Mouse (Mus musculus) heart, embryonic 13.5 days (tissue): ENCODE measurements around the gene Trabd2b. TPM values are rescaled to one million over a fixed set of nuclear protein-coding genes. Genes with fewer than 3 reads are reported as not detected.

ENCODE experiments used
- ATAC-seq: fragments of 200-750 bp; cut with Nextera tagmentation; 2 replicates; pipeline ENCODE4 v1.8.0; 2017; ENCODE audit warnings: moderate TSS enrichment; ENCODE audit not compliant: insufficient number of reproducible peaks, low FRiP score, low TSS enrichment; ENCODE audit errors: extremely low read depth
- H3K27ac ChIP-seq: fragments of 300-500 bp; sonication (generic); replicated peaks from 2 replicates; pipeline ENCODE4 v1.5.1; 2015; ENCODE audit warnings: moderate library complexity, mild to moderate bottlenecking, inconsistent platforms
- H3K27me3 ChIP-seq: fragments of 300-500 bp; sonication (generic); replicated peaks from 2 replicates; pipeline ENCODE4 v1.6.1; 2015; ENCODE audit warnings: mild to moderate bottlenecking, inconsistent platforms
- H3K36me3 ChIP-seq: fragments of 300-500 bp; sonication (generic); 2 replicates; pipeline ENCODE4 v1.6.1; 2015; ENCODE audit warnings: mild to moderate bottlenecking, inconsistent platforms
- H3K4me1 ChIP-seq: fragments of 300-500 bp; sonication (generic); 2 replicates; pipeline ENCODE4 v1.6.1; 2015; ENCODE audit warnings: inconsistent platforms
- H3K4me2 ChIP-seq: fragments of 300-500 bp; sonication (generic); 2 replicates; pipeline ENCODE4 v1.6.1; 2015; ENCODE audit warnings: inconsistent platforms, mild to moderate bottlenecking, moderate library complexity
- H3K4me3 ChIP-seq: fragments of 300-500 bp; sonication (generic); 2 replicates; pipeline ENCODE4 v1.5.1; 2015; ENCODE audit warnings: moderate library complexity, mild to moderate bottlenecking, inconsistent platforms
- H3K9ac ChIP-seq: fragments of 300-500 bp; sonication (generic); 2 replicates; pipeline ENCODE4 v1.6.1; 2015; ENCODE audit warnings: inconsistent platforms, mild to moderate bottlenecking, moderate library complexity
- H3K9me3 ChIP-seq: fragments of 300-500 bp; sonication (generic); 2 replicates; pipeline ENCODE4 v1.6.1; 2016; ENCODE audit warnings: inconsistent platforms
- WGBS: fragments of 180-500 bp; shearing (Covaris S2); methylation state at CpG from one replicate; pipeline ENCODE4 v1.1.7; 2015; ENCODE audit warnings: mixed read lengths; 5-methylcytosine and 5-hydroxymethylcytosine counted together
- polyA plus RNA-seq: library from polyadenylated mRNA; unstranded; fragments of >200 nt; fragmentation: Nextera tagmentation; extraction: Ambion mirVana; gene quantifications from 2 replicates; pipeline ENCODE4 v1.2.1, GENCODE M21; 2015

Gene Trabd2b
- polyA plus RNA-seq, 1 experiment from 2014 or later = 1.7 TPM

DNA sequence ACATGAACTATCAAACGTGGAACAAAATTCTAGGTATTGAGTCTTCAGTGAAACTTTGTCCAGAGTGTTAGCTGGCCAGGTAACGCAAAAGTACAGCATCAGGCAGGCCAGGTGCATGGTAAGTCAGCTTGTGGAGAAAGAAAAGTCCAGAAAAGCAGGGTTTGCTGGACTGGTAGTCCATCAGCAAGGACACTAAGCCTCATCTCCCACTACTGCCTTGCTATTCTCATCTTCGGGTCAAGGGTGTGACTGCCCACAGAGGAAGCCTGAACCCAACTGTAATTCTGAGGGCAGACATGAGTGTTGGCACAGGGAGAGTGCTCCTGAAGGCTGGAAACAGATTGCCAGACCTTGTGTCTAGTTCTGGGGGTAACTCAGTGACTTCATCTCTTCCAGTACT, 111.5 kb downstream of the Trabd2b start:
- Histone ChIP-seq H3K9me3 (no peaks in the 10 kb centered on the region), H3K9ac (no peak overlapping the region), H3K36me3 (no peaks in the 10 kb centered on the region), H3K4me2 (no peak overlapping the region), H3K27ac (no peak overlapping the region), H3K4me3 (no peak overlapping the region), H3K27me3 (peaks cover 41% of the 10 kb centered on the region), H3K4me1 (peaks cover 24% of the 10 kb centered on the region)
- 67% methylated on average over 3 of the region's 3 CpGs for WGBS
- ATAC-seq = no peak

DNA sequence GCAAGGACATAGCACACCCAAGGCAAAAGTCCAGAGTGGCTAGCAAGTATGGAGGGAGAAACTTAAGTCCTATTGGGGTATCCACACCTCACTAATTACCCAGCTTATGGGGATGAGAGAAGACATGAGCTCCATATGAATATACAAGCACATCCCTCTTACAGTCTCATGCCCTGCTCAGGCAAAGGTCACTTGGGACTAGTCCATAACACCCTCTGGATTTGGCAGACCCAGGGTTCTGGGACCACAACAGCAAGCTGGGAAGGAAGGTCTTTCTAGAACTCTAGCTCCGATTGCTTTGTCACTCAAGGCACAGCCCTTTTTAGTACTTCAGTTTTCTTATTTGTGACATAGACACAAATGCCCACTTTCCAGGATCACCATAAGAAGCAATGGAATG, 112.0 kb downstream of the Trabd2b start:
- H3K4me2 ChIP-seq = no peak overlapping the region
- peaks cover 41% of the 10 kb centered on the region; the same call in 1 of the 2 replicates for H3K27me3 ChIP-seq
- H3K36me3 ChIP-seq = no peaks in the 10 kb centered on the region
- no peak overlapping the region for H3K9ac ChIP-seq
- H3K9me3 ChIP-seq = no peaks in the 10 kb centered on the region
- H3K4me3 ChIP-seq = no peak overlapping the region
- ATAC-seq = no peak
- 76% methylated on average over 1 of the region's 1 CpGs for WGBS
- no peak overlapping the region for H3K27ac ChIP-seq
- H3K4me1 ChIP-seq = peaks cover 24% of the 10 kb centered on the region

DNA sequence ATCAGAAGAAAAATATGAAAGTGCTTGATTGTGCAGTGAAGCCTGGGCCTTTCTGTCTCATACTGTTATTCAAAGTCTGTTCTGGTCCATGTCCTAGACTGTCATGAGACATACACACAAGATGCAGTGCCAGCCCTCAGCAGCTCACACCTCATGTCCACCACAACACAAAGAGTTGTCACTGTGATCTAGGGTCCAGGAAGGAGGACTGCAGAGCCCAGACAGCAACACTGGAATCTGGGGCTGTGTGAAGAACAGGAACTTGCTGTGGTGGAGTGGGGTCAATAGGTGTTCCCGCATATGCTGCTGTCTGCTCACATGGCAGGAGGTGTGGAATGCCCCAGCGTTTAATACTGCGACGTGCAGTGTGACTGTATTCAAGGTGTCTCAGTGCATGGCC, 112.8 kb downstream of the Trabd2b start:
- peaks cover 24% of the 10 kb centered on the region for H3K4me1 ChIP-seq
- no peak for ATAC-seq
- H3K4me3 ChIP-seq = no peak overlapping the region
- WGBS = 72% methylated on average over 4 of the region's 4 CpGs
- H3K4me2 ChIP-seq = no peak overlapping the region
- no peaks in the 10 kb centered on the region for H3K9me3 ChIP-seq
- H3K36me3 ChIP-seq = no peaks in the 10 kb centered on the region
- peaks cover 39% of the 10 kb centered on the region; the same call in 1 of the 2 replicates for H3K27me3 ChIP-seq
- H3K27ac ChIP-seq = no peak overlapping the region
- H3K9ac ChIP-seq = no peak overlapping the region

DNA sequence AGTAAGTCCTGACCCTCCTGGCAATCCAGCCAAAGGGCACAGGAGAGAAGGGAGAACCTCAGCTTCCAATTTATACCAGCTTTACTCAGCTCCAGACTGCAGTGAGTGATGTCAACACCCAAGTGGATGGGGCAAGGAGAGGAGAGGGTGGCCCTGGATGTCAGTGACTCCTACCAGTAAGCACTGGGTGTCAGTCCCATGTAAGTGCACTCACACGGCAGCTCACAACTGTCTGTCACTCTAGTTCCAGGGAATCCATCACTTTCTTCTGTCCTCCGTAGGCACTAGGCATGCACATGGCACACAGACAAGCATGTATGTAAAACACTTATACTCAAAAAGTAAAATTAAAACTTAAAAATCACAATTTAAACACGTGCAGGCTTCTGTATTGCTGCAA, 113.4 kb downstream of the Trabd2b start:
- Histone ChIP-seq H3K27ac (no peak overlapping the region), H3K4me2 (no peak overlapping the region), H3K27me3 (peaks cover 40% of the 10 kb centered on the region; the same call in 1 of the 2 replicates), H3K9me3 (no peaks in the 10 kb centered on the region), H3K4me1 (peaks cover 21% of the 10 kb centered on the region), H3K9ac (no peak overlapping the region), H3K4me3 (no peak overlapping the region), H3K36me3 (no peaks in the 10 kb centered on the region)
- 69% methylated on average over 3 of the region's 3 CpGs for whole genome bisulfite sequencing
- no peak for ATAC-seq

DNA sequence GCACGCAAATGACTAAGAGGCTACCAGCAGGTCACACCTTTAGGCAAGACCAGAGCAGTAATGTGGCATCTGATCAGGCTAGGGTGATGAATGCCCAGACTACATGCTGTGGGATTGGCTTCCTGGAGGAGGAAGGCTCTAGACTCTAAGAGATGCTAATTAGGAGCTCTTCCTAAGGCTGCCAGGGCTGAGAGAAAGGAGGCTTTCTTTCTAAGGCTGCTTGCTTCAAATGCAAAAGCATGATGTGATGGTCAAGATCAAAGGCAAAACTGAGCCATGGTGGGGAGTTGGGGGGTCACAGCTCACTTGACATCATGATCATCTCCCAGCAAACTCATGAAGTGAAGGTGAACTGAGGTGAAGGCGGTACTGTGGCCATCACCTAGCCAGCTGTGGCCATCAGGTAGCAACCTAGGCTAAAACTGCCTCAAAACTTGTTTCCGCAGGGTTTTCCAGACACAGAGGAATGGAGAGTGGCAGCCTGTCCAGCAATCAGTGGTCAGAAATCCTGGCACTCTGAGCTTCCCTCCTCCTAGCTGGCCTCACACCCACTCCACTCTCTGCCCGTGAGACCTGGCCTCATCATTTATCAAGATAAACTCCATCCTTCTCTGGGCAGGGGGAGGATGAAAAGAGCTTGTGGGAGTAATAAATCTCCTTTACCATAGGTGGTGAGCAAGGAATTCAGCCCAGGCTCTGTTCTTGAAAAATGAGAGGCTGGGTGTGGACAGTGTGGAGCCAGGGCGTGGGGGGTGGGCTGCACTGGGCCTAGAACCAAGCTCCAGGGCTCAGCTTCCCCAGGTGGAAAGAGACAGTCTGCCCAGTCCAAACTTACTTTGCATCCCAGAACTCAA, 117.0 kb downstream of the Trabd2b start:
- Histone ChIP-seq H3K4me1 (no peaks in the 10 kb centered on the region), H3K27ac (no peak overlapping the region), H3K4me2 (no peak overlapping the region), H3K27me3 (peaks cover 35% of the 10 kb centered on the region; the same call in 1 of the 2 replicates), H3K36me3 (no peaks in the 10 kb centered on the region), H3K4me3 (no peak overlapping the region), H3K9ac (no peak overlapping the region), H3K9me3 (no peaks in the 10 kb centered on the region)
- WGBS = 66% methylated on average over 5 of the region's 5 CpGs
- ATAC-seq = no peak

DNA sequence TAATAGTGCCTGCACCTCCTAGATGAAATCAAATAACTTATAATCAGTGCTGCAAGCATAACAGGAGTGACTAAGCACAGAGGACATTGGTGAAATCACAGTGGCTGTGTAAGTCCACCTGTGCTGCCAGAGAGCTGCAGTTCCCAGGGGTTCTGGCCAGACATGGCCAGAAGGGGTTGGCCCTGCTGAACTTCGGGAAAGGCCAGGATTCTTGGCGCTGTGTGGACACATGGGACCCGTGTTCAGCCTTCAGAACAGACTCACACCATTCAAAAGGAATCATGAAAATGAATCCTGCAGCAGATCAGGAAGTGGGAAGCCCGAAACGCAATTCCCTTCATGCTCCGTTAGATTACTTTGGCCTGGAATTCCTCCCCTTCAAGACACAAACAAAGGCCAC, 125.1 kb downstream of the Trabd2b start:
- Histone ChIP-seq H3K4me3 (no peak overlapping the region), H3K9me3 (no peaks in the 10 kb centered on the region), H3K4me2 (no peak overlapping the region), H3K27me3 (peaks cover 15% of the 10 kb centered on the region; the same call in 1 of the 2 replicates), H3K9ac (no peak overlapping the region), H3K4me1 (peaks cover 10% of the 10 kb centered on the region), H3K36me3 (no peaks in the 10 kb centered on the region), H3K27ac (no peak overlapping the region)
- WGBS = 68% methylated on average over 6 of the region's 6 CpGs
- ATAC-seq = no peak

DNA sequence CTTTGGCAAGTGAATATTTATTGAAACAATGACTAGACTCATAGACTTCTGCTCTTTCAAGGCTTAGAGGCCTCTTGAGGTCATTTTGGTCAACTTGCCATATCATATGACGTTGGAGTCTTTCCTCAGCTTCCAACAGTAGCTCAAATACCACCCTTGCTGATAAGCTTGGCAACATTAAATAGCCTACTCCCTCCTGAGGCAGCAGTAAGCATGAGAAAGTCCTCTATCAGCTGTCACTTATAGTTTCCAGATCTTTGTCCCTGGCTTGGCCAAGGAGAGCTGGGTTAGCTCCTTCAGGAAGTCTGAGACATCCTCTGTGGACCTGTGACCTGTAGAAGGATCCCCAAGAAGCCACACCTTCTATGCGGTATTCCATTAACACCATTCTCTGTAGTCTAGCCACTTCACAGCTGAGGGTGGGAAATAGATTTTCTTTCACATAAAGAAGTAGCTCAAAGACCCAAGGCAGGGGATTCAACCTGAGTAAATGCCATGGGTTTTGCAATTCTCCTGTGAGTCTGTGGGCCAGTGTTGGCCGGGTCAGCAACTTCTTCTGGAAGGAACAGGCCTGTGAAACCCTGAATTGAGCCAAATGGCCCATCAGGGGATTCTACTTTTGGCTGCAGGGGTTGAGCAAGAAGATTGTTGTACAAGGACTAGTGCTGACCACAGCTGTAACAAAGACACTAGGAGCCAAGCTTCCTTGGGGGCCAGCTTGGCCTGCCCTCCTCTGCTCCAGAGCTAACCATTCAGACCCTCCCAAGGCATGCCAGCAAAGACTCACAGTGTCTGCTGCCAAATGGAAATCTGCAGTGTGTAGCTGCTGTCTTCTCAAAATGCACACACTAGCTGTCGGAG, 127.6 kb downstream of the Trabd2b start:
- ATAC-seq = no peak

DNA sequence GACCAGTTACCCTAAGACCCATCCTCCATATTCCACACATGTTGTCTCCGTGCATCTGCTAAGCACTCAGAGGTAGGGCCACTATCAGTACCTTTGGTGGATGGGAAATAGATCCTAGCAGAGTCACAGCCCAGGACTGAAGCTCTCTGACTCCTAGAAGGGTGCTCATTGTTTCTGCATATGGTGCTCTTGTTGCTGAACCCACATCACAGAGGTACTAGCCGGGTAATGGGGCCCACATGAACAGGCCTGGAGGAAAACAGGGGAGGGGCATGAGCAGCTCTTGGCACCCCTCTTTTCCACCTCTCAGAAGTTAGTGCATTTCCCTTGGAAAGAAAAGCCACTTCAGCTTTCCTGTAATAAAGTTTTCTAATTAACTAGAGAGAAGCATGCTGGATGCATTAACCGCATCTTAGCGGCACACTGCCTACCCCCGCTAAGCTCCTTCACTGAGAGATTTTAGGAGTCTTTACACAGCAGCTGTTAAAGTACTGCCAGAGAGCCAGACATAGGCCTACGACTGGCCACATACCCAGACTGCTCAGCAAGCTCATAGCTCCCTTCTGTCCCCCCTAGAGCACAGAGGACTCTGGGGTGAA, 131.0 kb downstream of the Trabd2b start:
- no peaks in the 10 kb centered on the region for H3K9me3 ChIP-seq
- 77% methylated on average over 6 of the region's 6 CpGs for WGBS
- no peak for ATAC-seq

More for the DNA sequence above, 127.6 kb downstream of the Trabd2b start:
- Histone ChIP-seq H3K27ac (peak overlapping the region; percentile 28; the same call in 1 of the 2 replicates), H3K9ac (no peak overlapping the region), H3K9me3 (no peaks in the 10 kb centered on the region), H3K27me3 (peaks cover 15% of the 10 kb centered on the region; the same call in 1 of the 2 replicates), H3K4me2 (no peak overlapping the region), H3K4me1 (peaks cover 10% of the 10 kb centered on the region), H3K4me3 (no peak overlapping the region), H3K36me3 (no peaks in the 10 kb centered on the region)
- 59% methylated on average over 4 of the region's 4 CpGs for WGBS

DNA sequence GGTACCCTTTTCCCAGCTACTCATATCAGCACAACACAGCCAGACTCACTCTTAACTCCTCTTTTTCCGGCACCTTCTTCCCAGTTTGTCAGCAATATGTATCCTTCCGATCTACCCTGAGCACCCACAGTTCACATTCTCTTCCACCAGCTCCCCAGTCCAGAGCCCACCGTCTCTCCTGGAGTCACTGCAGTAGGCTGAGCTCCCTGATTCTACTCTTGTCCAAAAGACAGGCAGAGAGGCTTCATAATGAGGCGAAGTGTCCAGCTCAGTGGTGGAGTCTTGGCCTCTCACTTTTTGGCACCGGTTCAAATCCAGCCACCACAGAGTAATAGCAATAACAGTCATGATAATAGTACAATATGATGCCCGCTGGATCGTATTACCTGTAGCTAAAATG, 133.5 kb downstream of the Trabd2b start:
- H3K9me3 ChIP-seq = no peaks in the 10 kb centered on the region
- peaks cover 19% of the 10 kb centered on the region; the same call in 1 of the 2 replicates for H3K27me3 ChIP-seq
- no peak overlapping the region for H3K4me3 ChIP-seq
- no peak for ATAC-seq
- H3K36me3 ChIP-seq = no peaks in the 10 kb centered on the region
- WGBS = 88% methylated on average over 7 of the region's 7 CpGs
- no peaks in the 10 kb centered on the region; the same call in 1 of the 2 replicates for H3K4me1 ChIP-seq
- H3K4me2 ChIP-seq = no peak overlapping the region
- H3K27ac ChIP-seq = no peak overlapping the region
- H3K9ac ChIP-seq = no peak overlapping the region

More for the DNA sequence above, 131.0 kb downstream of the Trabd2b start:
- peaks cover 11% of the 10 kb centered on the region; the same call in 1 of the 2 replicates for H3K27me3 ChIP-seq
- no peak overlapping the region for H3K27ac ChIP-seq
- H3K36me3 ChIP-seq = no peaks in the 10 kb centered on the region
- H3K4me2 ChIP-seq = no peak overlapping the region
- no peak overlapping the region for H3K9ac ChIP-seq
- no peak overlapping the region for H3K4me3 ChIP-seq
- H3K4me1 ChIP-seq = peaks cover 10% of the 10 kb centered on the region

DNA sequence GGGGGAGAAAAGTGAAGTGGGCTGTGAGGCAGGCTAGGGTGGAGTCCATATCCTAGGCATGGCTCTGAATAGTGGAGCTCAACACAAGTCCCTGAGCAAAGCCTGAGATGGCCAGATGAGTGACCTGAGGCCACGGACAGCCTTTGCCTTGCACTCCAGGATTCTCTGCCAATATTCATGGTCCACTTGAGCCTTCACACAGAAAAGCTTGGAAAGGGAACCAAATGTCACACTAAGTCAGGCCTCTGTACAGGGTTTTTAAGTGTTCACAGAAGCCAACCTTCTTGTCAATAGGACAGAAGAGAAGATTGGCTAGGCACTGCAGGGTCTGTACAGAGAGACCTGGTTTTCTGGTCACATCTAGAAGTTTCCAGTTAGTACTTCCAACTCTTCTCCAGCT, 134.7 kb downstream of the Trabd2b start:
- Histone ChIP-seq H3K36me3 (no peaks in the 10 kb centered on the region), H3K27ac (no peak overlapping the region), H3K4me3 (no peak overlapping the region), H3K9me3 (no peaks in the 10 kb centered on the region), H3K9ac (no peak overlapping the region), H3K27me3 (peaks cover 13% of the 10 kb centered on the region; the same call in 1 of the 2 replicates), H3K4me2 (no peak overlapping the region), H3K4me1 (no peaks in the 10 kb centered on the region; the same call in 1 of the 2 replicates)
- ATAC-seq = no peak
- WGBS = 64% methylated on average over 1 of the region's 1 CpGs

DNA sequence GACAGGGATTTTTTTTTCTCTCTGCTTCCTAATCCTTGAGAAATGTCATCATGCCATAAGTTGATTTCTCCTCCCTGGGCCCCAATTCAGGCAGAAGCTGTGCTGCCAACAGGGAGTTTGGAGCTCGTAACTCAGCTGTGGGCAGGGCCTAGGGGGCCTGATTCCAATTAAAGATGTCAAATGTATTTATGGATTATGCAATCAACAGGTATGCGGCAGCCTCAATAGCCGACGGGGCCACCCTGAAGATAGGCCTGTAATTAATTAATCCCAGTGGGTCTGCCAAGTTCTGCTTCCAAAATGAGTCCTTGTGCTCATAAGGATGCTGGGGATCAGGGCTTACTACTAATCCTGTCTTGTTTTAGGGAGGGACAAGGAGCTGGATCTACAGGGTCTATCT, 135.6 kb downstream of the Trabd2b start:
- Histone ChIP-seq H3K9ac (no peak overlapping the region), H3K4me1 (no peaks in the 10 kb centered on the region; the same call in 1 of the 2 replicates), H3K4me2 (no peak overlapping the region), H3K9me3 (no peaks in the 10 kb centered on the region), H3K27me3 (peaks cover 13% of the 10 kb centered on the region; the same call in 1 of the 2 replicates), H3K36me3 (no peaks in the 10 kb centered on the region), H3K4me3 (no peak overlapping the region), H3K27ac (no peak overlapping the region)
- WGBS = 74% methylated on average over 4 of the region's 4 CpGs
- no peak for ATAC-seq
